Mouse (Mus musculus) midbrain, embryonic 16.5 days (tissue): ENCODE measurements around the gene Kctd20. TPM values are rescaled to one million over a fixed set of nuclear protein-coding genes. Genes with fewer than 3 reads are reported as not detected.

Experiments
- ATAC-seq: fragments of 200-750 bp; cut with Nextera tagmentation; 2 replicates; pipeline ENCODE4 v1.8.0; 2017; ENCODE audit warnings: moderate TSS enrichment
- H3K27ac ChIP-seq: fragments of 300-500 bp; sonication (generic); 2 replicates; pipeline ENCODE4 v1.5.1; 2014; ENCODE audit warnings: mild to moderate bottlenecking, low read length, mixed read lengths
- H3K27me3 ChIP-seq: fragments of 300-500 bp; sonication (generic); 2 replicates; pipeline ENCODE4 v1.6.1; 2014; ENCODE audit warnings: low read depth, low read length, mixed read lengths; ENCODE audit not compliant: control insufficient read depth, insufficient read depth
- H3K36me3 ChIP-seq: fragments of 300-500 bp; sonication (generic); 2 replicates; pipeline ENCODE4 v1.6.1; 2014; ENCODE audit warnings: mild to moderate bottlenecking, low read length, moderate library complexity, mixed read lengths; ENCODE audit not compliant: control insufficient read depth, insufficient read depth
- H3K4me1 ChIP-seq: fragments of 300-500 bp; sonication (generic); 2 replicates; pipeline ENCODE4 v1.6.1; 2014; ENCODE audit warnings: mild to moderate bottlenecking, low read length, mixed read lengths; ENCODE audit not compliant: control insufficient read depth, insufficient read depth
- H3K4me2 ChIP-seq: fragments of 300-500 bp; sonication (generic); 2 replicates; pipeline ENCODE4 v1.6.1; 2014; ENCODE audit warnings: mild to moderate bottlenecking, low read length, mixed read lengths
- H3K4me3 ChIP-seq: fragments of 300-500 bp; sonication (generic); 2 replicates; pipeline ENCODE4 v1.5.1; 2014; ENCODE audit warnings: low read depth, mild to moderate bottlenecking, low read length, moderate library complexity, mixed read lengths
- H3K9ac ChIP-seq: fragments of 300-500 bp; sonication (generic); 2 replicates; pipeline ENCODE4 v1.6.1; 2014; ENCODE audit warnings: low read depth, low read length, mixed read lengths
- H3K9me3 ChIP-seq: fragments of 300-500 bp; sonication (generic); replicated peaks from 2 replicates; pipeline ENCODE4 v1.6.1; 2014; ENCODE audit warnings: mild to moderate bottlenecking, low read length, mixed read lengths; ENCODE audit not compliant: control insufficient read depth, poor library complexity, severe bottlenecking
- WGBS: fragments of 180-500 bp; shearing (Covaris S2); extraction: QIAGEN DNeasy Blood & Tissue Kit; methylation state at CpG from one replicate; pipeline ENCODE4 v1.1.7; 2014; 5-methylcytosine and 5-hydroxymethylcytosine counted together
- polyA plus RNA-seq: library from polyadenylated mRNA; unstranded; fragments of >200 nt; fragmentation: Nextera tagmentation; extraction: Ambion mirVana; gene quantifications from 2 replicates; pipeline ENCODE4 v1.2.1, GENCODE M21; 2015

The Kctd20 gene
- polyA plus RNA-seq, 1 experiment from 2014 or later, result 92.4 TPM

- 24% methylated on average over 14 of the region's 14 CpGs for WGBS
Observed at GRCm38 (mm10) chr17:28930392-28931074, 21.2 kb upstream of the Kctd20 start.

GRCm38 (mm10) chr17:28931436-28932211 is 20.1 kb upstream of the Kctd20 start:
- no peaks in the 10 kb centered on the region for H3K4me1 ChIP-seq
- no peaks in the 10 kb centered on the region for H3K36me3 ChIP-seq
- no peaks in the 10 kb centered on the region for H3K9me3 ChIP-seq
- H3K4me2 ChIP-seq, result no peak overlapping the region
- ATAC-seq, result no peak
- H3K4me3 ChIP-seq, result no peak overlapping the region
- no peak overlapping the region for H3K9ac ChIP-seq
- H3K27me3 ChIP-seq, result no peaks in the 10 kb centered on the region
- 92% methylated on average over 18 of the region's 18 CpGs for WGBS
- no peak overlapping the region for H3K27ac ChIP-seq

More at GRCm38 (mm10) chr17:28930392-28931074, 21.2 kb upstream of the Kctd20 start:
- Histone ChIP-seq H3K4me3 (no peak overlapping the region), H3K27me3 (no peaks in the 10 kb centered on the region), H3K4me1 (no peaks in the 10 kb centered on the region), H3K9me3 (no peaks in the 10 kb centered on the region), H3K36me3 (no peaks in the 10 kb centered on the region), H3K4me2 (no peak overlapping the region), H3K27ac (no peak overlapping the region), H3K9ac (no peak overlapping the region)
- peak; percentile 67 for ATAC-seq

GRCm38 (mm10) chr17:28932274-28932673 is 19.5 kb upstream of the Kctd20 start:
- ATAC-seq, result no peak
- Histone ChIP-seq H3K27ac (no peak overlapping the region), H3K9ac (no peak overlapping the region), H3K36me3 (no peaks in the 10 kb centered on the region), H3K4me3 (no peak overlapping the region), H3K4me1 (no peaks in the 10 kb centered on the region), H3K9me3 (no peaks in the 10 kb centered on the region), H3K4me2 (no peak overlapping the region), H3K27me3 (no peaks in the 10 kb centered on the region)
- 79% methylated on average over 4 of the region's 4 CpGs for whole genome bisulfite sequencing

GRCm38 (mm10) chr17:28934120-28934916 is 17.4 kb upstream of the Kctd20 start:
- no peak for ATAC-seq
- no peaks in the 10 kb centered on the region for H3K27me3 ChIP-seq
- no peak overlapping the region for H3K27ac ChIP-seq
- no peaks in the 10 kb centered on the region for H3K36me3 ChIP-seq
- no peaks in the 10 kb centered on the region for H3K4me1 ChIP-seq
- no peak overlapping the region for H3K4me3 ChIP-seq
- WGBS, result 80% methylated on average over 19 of the region's 19 CpGs
- no peaks in the 10 kb centered on the region for H3K9me3 ChIP-seq
- no peak overlapping the region for H3K9ac ChIP-seq
- no peak overlapping the region for H3K4me2 ChIP-seq

GRCm38 (mm10) chr17:28936133-28936532 is 15.6 kb upstream of the Kctd20 start:
- H3K4me3 ChIP-seq, result no peak overlapping the region
- H3K36me3 ChIP-seq, result no peaks in the 10 kb centered on the region
- no peak overlapping the region for H3K9ac ChIP-seq
- H3K27me3 ChIP-seq, result no peaks in the 10 kb centered on the region
- no peaks in the 10 kb centered on the region for H3K4me1 ChIP-seq
- no peaks in the 10 kb centered on the region for H3K9me3 ChIP-seq
- no peak overlapping the region for H3K4me2 ChIP-seq
- H3K27ac ChIP-seq, result no peak overlapping the region
- no peak for ATAC-seq
- WGBS, result 93% methylated on average over 7 of the region's 7 CpGs

GRCm38 (mm10) chr17:28936622-28937345 is 15.0 kb upstream of the Kctd20 start:
- no peak for ATAC-seq
- Histone ChIP-seq H3K36me3 (no peaks in the 10 kb centered on the region), H3K4me1 (no peaks in the 10 kb centered on the region), H3K9me3 (no peaks in the 10 kb centered on the region), H3K9ac (no peak overlapping the region), H3K4me3 (no peak overlapping the region), H3K4me2 (no peak overlapping the region), H3K27ac (no peak overlapping the region), H3K27me3 (no peaks in the 10 kb centered on the region)
- WGBS, result 79% methylated on average over 10 of the region's 10 CpGs

- H3K4me1 ChIP-seq, result no peaks in the 10 kb centered on the region
- H3K36me3 ChIP-seq, result no peaks in the 10 kb centered on the region
- H3K27ac ChIP-seq, result no peak overlapping the region
- ATAC-seq, result no peak
- H3K27me3 ChIP-seq, result no peaks in the 10 kb centered on the region
- 87% methylated on average over 25 of the region's 25 CpGs for whole genome bisulfite sequencing
- H3K4me2 ChIP-seq, result no peak overlapping the region
- H3K9ac ChIP-seq, result no peak overlapping the region
- H3K9me3 ChIP-seq, result no peaks in the 10 kb centered on the region
- no peak overlapping the region for H3K4me3 ChIP-seq
Observed at GRCm38 (mm10) chr17:28940776-28941555, 10.8 kb upstream of the Kctd20 start.

- Histone ChIP-seq H3K4me2 (no peak overlapping the region), H3K4me1 (no peaks in the 10 kb centered on the region), H3K9me3 (no peaks in the 10 kb centered on the region), H3K9ac (no peak overlapping the region), H3K4me3 (no peak overlapping the region), H3K27me3 (no peaks in the 10 kb centered on the region), H3K36me3 (no peaks in the 10 kb centered on the region), H3K27ac (no peak overlapping the region)
- 64% methylated on average over 10 of the region's 11 CpGs for WGBS
- ATAC-seq, result no peak
Observed at GRCm38 (mm10) chr17:28942101-28942500, 9.6 kb upstream of the Kctd20 start.
